Mouse (Mus musculus) small intestine, adult 10 weeks (tissue): ENCODE results near the gene Scoc. TPM values are rescaled to one million over a fixed set of nuclear protein-coding genes. Genes with fewer than 3 reads are reported as not detected.

Source experiments
- polyA plus RNA-seq: library from polyadenylated mRNA; stranded (reverse); fragments of 350-450 nt; fragmentation: Illumina TruSeq; extraction: RNeasy Lipid Tissue Mini Kit (QIAGEN cat#74804); gene quantifications from one replicate; pipeline ENCODE4 v1.2.3, GENCODE M21; 2014; ENCODE audit warnings: low replicate concordance

Scoc gene
- polyA plus RNA-seq: 556 TPM

GRCm38 (mm10) chr8:83458222-83458621 lies at the start of gene Scoc:
Gene Scoc (minus strand): TSS chr8:83458391.

GRCm38 (mm10) chr8:83389316-83390005 lies 68.7 kb downstream of the Scoc start, which contains the start of gene Clgn:
Gene Clgn (plus strand): TSS chr8:83389867.

Other genes with a start within 250 kb of the Scoc start
- not detected for gene Ucp1, start 168.0 kb downstream of the Scoc start, polyA plus RNA-seq
- gene Elmod2, start 125.9 kb downstream of the Scoc start, polyA plus RNA-seq: 58.3 TPM
- not detected for gene Mgat4d, start 109.9 kb downstream of the Scoc start, polyA plus RNA-seq
- 0.45 TPM for gene Clgn, start 68.5 kb downstream of the Scoc start, polyA plus RNA-seq
- gene Olfr370, start 77.4 kb upstream of the Scoc start, polyA plus RNA-seq: not detected
- gene Ndufb7, start 108.3 kb upstream of the Scoc start, polyA plus RNA-seq: 0.59 TPM
- gene Tecr, start 149.6 kb upstream of the Scoc start, polyA plus RNA-seq: 9.0 TPM
- 6.8 TPM for gene Dnajb1, start 149.8 kb upstream of the Scoc start, polyA plus RNA-seq
- not detected for gene Gipc1, start 194.3 kb upstream of the Scoc start, polyA plus RNA-seq
- gene Ptger1, start 208.3 kb upstream of the Scoc start, polyA plus RNA-seq: 0.11 TPM
- gene Pkn1, start 240.8 kb upstream of the Scoc start, polyA plus RNA-seq: 10.0 TPM